Mouse (Mus musculus) adrenal gland, adult 18-20 months (tissue): ENCODE data around the gene Dusp10. TPM values are rescaled to one million over a fixed set of nuclear protein-coding genes. Genes with fewer than 3 reads are reported as not detected.

Experiments
- DNase-seq, 2 experiments: peaks; one replicate each; pipeline ENCODE4 v3.0.0; 2021 to 2022; ENCODE audit warnings: low spot score in 2 of 2
- long read RNA-seq, 2 experiments: library from polyadenylated mRNA; stranded (forward); transcript quantifications; one replicate each; pipeline ENCODE4 v2.0.0; 2021
- total RNA-seq, 2 experiments: library from RNA; stranded (reverse); gene quantifications; 1 replicate in 1 of 2; 2 replicates in 1 of 2; pipeline ENCODE4 v1.2.3; 2021

Gene Dusp10
- total RNA-seq, result 10 to 100 TPM; 10.7 to 38.7 TPM
- long read RNA-seq, experiment 1, transcript Dusp10-201 (4 exons, 2,792 nt), result major isoform, 23 of 28 reads
- long read RNA-seq, experiment 1, partial matches to known transcripts, result 3 of 28 reads
- long read RNA-seq, experiment 1, other reads (novel, unspliced or antisense), result 2 of 28 reads
- long read RNA-seq, experiment 2, transcript Dusp10-201 (4 exons, 2,792 nt), result major isoform, 10 of 22 reads
- long read RNA-seq, experiment 2, partial matches to known transcripts, result 9 of 22 reads
- long read RNA-seq, experiment 2, other reads (novel, unspliced or antisense), result 3 of 22 reads

DNA sequence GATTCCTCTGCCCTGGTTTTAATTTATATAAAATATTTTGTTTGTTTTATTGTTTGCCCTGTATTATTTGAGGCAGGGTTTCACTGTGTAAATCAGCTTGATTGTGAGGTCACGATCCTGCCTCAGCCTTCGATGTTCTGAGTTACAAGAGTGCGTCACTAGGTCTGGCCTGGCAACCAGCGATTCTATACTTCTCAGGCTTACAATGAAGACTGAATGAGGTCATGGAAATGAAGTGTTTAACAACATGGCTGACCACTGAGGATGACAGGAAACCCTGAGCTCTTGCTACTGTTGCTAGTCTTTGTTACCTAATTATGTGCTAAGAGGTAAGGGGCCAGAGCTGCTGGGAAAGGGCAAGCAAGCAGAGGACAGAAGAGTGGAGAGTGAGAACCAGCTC, at the start of gene Dusp10:
Gene Dusp10, plus strand, starts transcription at position 197 of the 400 bp plus-strand sequence.
- no peak for DNase-seq

DNA sequence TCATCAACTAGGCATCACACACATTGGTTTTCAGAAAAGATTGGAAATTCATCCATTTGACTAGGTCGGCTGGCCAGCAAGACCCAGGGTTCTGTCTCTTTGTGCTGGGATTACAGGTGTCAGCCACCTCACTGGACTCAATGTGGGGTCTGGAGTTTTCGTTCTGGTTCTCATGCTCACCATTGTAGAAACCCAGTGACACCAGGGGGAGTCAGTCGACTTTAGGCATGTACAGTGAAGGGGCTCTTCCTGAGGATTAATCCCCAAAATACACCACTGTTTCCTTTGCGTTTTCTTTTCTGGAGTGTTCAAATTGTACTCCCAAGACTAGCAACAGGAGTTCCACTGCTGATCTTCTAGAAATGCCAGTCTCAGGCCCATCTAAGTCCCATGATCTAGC, 47.8 kb upstream of the Dusp10 start:
- DNase-seq, result no peak

DNA sequence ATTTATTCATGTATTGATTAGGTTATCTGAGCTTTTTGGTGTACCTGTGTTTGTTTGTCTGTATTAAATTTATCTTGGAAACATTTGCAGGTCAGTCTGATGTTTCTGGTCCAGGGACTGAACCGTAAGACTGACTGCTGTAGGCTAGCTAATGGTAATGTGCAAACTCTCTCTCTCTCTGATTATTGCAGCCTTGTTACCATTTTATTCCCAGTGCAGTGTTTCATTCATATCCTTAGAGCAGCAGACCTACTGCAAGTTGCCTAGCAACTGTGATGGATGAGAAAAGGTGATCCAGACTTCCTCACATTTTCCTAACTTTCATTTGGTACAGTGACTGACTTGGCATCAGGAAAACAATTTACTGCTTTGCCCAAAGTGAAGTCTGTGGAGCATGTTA, 43.8 kb upstream of the Dusp10 start:
- no peak for DNase-seq

DNA sequence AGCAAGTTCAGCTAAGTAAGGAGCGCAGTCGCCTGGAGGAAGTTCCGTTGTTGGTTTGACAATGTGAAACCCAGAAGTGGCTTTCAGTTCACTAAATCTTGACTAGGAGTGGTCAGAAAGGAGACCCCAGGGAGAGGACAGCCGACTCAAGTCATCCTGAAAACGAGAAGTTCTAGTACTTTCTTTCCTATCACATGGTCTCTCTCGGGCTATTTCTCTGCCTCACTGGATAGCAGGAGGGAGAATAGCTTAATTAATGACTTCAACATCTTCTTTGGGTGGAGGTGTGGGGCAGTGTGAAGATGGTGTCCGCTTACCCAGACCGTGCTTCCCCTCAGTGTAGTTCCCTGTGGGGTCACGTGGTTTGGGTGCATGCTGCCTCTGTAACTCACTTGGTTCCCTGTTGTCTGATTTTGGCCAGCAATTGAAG, 33.3 kb upstream of the Dusp10 start:
- no peak for DNase-seq

DNA sequence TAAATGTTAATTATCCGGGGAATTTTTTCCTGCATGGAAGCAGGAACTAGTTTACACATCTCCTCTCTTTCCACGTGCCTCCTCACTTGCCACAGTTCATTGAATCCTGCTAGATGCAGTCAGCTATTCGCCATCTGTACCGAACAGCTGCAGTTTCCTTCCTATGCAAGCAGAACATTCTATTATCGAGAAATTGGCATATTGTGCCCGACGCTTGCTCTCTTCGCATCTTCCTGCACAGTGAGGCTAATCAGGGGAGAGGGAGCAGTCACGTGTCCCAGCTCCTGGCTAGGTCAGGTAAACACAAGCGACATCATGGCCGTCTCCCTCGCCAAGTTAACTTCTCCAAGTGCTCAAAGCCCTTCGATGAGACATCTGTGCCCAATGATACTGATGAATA, 31.0 kb upstream of the Dusp10 start:
- DNase-seq, result no peak

DNA sequence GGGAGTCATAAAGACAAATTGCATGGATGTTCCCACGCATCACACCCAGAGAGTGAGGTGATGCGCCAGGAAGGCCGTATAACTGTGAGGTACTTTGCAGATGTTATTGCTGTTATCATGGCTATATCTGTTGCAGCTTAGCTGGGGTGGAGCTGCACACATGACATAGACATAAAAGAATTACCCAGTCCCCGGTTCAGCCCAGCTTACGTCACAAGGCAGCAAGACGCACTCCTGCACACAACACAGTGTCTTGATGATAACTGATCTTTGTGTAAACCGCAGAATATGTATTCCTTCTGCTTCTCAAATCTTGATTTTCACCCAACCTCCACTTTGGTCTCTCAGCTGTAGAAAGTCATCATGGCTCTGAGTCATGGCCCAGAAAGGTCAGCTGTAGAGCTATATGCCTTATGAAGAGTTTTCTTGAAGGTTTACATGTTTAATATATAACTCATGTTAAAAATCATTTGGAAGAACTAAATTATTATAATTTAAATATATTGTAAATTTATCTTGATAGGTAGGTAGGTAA, 25.3 kb upstream of the Dusp10 start:
- DNase-seq, result no peak

DNA sequence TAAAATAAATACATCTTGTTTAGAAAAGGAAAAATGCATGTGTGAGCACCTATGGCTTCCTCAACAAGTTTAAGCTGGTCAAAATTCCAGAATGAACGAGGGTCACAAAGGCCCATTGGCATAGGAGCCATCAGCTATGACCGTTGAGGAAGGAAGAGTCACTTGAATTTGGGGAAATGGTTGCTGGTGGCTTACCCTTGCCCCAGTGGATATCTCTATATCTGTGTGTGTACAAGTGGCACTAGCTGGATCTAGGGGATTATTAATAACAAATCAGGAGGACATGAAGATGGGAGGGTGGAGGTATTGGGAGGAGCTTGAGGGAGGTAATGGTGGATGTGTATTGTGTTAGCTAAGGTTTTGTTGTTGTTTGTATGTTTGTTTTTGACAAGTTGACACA, 21.2 kb upstream of the Dusp10 start:
- no peak for DNase-seq

DNA sequence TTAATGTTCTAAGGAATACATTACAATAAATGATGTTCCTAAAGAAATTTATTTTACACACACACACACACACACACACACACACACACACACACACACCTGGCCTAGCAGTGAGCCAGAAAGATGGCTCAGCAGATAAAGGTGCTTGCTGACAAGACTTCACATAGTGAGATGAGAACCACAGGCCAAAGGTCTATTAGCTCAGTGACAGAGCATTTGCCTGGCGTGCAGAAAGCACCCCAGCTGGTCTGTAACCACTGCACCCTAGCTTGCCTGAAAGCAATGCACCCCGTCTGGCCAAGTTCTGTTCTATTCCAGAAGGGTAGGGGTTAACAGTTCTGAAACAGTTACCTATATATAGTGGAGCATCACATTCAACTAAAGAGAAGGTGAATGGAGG, 15.9 kb upstream of the Dusp10 start:
- no peak for DNase-seq

DNA sequence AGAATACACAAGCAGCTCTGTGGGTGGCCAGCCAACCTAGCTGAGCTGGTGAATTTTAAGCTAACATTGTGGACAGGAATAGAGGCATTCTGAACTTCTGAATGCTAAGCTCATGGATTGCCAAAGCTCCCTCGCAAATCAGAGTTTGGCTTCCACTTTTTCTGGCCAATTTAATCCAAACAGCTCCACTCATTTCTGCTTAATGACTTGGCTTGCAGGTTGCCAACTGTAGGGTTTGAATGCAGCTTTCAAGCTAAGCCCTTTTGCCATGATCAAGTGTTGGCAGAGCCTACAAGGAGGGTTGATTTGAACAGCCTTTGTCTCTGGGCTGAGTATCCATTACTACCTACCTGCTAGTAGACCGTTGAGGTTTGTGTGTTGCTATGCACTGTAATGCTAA, 10.6 kb upstream of the Dusp10 start:
- no peak for DNase-seq

DNA sequence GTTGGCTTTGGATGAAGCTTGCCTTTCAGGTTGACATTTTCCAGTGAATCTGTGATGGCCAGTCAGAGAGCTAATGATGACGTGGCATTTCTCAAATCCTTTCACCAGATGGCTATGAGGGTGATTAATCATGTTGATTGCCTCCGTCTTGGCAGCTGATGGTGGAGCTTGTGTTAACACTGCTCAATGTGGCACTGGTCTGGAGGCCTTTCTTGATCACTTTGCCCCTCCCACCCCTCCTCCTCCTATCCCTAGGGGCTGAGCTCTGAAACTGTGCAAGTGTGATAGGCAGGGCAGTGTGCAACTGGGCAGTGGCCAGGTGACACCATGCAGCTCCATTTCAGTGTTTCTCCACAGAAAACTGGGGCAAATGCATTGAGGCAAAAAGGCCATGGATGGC, 8.8 kb upstream of the Dusp10 start:
- DNase-seq, result peak in 1 of 2 experiments; percentile 25

DNA sequence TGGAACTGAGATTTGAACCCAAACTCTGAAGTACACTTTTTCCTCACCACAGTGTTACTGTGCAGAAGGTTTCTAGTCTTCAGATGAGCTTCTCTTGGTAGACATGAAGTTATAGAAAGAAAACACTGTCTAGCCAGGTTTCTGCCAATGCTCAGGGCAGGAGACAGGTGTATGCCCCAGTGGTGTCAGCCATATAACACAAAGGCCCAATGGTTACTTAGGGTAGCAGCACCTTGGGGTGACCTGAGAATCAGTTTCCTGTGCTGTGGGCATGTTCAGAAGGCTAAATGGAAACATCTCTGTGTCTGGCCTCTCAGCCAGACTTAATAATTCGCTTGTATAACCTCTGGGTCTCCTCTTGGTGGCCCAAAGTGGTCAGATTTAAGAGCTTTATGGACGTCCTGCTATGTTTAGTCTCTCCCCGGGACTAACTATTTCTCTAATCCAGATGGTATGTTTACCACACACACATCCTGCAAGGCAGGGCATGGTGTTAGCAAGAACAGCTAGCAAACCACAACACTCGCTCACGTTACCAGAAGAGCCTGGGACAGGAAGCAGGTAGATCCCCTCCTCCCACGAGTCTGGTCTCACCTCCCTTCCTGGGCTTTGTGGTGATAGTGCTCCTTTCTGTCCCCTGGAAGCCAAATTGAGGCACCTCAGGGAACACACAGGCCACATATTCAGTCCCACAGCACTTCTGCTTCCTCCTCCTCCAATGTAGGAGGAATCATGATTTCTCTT, 7.6 kb upstream of the Dusp10 start:
- DNase-seq, result no peak

DNA sequence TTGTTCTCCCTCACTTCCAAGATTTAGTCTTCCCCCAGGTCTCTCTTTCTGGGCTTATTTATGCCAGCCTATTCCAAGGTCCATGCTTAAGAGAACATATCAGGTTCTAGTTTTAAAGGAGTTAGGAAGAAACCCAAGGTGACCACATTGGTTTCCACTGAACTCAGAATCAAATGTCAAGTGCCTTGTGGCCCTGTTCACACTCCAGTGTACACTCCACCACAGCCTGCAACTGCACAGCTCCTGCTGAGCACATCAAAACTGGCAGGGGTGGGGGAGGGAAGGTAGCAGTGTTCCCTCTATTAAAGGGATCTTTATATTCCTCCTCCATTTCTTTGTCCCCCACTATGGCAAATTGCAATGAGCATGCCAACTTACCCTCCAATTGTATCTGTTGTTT, 7.0 kb upstream of the Dusp10 start:
- no peak for DNase-seq

DNA sequence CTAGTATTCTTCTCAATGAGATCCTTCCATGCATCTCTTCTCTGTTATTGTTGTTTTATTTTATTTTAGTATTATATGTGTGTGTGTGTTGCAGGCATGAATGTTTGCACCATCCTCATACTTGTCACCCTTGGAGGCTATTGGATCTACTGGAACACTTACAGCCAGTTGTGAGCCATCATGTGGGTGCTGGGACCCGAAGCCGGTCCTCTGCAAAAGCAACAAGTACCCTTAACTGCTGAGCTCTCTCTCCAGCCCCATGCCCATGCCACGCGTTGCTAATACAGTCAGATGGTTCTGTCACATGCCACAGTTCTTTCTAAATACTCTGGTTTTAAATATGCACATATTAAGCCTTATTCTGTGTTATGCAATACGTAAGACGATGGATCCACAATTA, 1.8 kb upstream of the Dusp10 start:
- DNase-seq, result no peak

DNA sequence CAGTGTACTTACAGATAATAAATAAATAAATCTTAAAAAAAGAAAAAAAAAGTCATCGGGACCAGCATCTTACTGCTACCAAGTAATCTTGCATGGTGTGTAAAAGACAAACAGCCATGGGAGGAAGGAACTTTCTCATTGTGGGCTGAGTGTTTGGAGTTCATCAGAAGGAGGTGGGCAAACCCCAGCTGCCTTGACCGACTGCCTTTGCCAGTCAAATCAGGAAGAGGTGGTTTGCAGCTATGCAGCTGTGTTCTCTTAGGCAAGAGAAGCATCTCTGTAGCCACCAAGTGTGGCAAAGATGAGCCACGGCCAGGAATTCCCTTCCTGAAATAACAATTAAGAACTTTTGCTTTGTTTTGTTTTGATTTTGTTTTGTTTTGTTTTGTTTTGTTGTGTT, 989 bp downstream of the Dusp10 start:
- no peak for DNase-seq

DNA sequence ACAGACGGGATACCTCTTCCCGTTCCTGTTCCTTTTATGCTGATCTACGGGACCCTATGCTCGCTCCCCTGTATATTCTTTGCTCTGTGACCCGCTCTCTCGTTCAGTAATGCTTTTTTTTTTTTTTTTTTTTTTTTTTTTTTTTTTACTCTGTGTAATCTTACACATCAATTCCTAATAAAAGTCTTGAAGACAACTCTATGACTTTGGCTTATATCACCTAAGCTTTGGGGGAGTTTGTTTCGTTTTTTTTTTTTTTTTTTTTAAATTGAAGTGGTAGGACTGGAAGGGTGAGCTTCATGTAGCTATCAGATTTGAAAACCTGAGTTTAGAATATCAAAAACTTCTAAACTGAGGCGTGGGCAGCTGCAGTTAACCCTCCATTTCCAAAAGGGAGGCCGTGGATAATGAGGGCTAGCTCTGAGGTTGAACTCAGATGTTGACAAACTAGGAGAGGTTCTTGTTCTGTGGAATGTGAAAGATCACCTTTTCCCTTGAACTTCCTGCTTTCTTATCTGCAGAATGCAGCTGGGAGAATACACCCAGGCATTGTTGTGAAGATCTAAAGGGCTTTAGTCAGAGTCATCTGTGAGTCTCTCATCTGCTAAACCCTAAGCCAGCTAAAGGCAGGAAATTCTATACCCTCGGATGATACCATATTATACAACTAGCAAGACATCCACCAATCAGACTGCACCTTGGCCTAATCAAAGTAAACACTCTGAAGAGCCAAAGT, 3.1 kb downstream of the Dusp10 start:
- DNase-seq, result no peak

DNA sequence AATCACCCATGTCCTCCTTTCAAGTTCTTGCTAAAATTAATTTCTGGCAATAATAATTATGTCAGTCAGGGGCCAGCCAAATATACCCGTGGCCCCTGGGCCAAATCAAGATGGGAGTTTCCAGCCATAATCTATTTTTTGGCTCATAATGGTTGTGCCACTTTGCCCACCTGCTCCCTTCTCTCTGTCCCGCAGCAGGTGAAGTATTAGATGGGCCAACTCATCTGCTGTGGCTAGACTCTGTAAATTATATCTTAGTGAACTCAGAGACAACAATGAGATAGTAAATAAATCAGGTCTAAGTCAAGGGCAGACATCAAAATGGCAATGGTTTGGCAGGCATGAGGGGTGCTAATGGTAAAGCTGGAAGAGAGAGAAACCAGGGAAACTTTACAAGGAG, 4.5 kb downstream of the Dusp10 start:
- DNase-seq, result no peak

DNA sequence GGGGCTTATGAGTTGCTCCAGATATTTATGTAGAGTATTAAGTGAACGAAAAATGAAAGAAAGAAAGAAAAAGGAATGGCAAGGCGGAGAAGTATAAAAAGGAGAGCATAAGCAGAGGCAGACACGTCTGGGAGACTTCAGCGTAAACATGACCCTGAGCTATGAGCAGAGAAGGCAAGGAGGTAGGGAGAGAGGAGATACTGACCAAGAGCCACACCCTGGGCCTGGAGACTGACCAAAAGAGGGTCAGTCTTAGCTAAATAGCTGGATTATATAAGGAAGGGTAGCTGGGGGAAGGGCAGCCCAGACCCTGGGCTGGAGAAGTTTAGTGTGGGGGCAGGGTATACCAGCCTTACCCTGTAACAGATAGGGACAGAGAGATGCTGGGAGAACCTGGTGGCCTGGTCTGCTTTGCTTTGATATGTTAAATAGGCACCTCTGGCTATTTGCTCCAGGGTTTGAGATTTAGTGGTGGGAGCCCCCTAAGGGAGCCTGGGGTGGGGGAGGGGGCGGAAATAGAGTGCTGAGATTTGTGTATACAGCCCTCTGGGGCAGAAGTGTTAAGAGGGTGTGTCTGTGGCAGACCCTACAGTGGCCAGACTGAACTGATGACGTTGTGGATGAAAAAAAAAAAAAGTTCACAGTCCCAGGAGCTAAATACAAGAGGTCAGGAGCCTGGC, 6.1 kb downstream of the Dusp10 start:
- no peak for DNase-seq

DNA sequence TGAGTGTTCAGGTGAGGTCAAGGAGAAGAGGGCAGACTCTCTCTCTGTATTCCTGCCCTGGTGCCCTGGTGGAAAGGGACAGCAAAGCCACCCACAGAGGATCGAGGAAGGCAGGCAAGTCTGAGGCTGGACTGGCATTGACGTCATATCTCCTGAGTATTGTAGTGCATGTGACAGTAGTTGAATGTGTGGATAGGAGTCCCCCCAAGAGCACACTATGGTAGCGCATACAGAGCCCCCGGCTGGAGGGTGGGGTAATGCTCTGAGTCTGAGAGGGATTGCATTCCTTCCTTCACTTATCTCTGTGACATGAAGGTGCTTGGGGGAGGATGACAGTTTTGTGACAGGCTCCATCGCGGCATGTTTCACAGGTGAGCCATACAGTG, 6.6 kb downstream of the Dusp10 start:
- no peak for DNase-seq

DNA sequence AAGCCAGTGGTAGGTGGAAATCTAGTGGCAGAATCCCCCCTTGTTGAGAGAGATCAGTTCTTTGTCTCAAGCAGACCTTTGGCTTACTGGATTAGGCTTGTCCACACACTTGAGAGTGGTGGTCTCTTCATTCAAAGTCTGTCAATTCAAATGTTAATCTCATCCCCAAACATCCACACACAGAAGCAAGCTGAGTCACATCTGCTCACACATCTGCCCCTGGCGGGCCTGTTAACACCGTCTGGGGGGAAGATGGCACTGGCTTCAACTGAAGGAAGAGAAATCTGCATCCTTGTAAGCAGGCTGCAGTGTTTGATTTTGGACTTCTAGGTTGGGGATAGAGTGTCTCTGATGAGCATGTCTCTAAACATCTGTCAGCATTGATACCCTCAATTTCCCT, 10.9 kb downstream of the Dusp10 start:
- DNase-seq, result no peak

DNA sequence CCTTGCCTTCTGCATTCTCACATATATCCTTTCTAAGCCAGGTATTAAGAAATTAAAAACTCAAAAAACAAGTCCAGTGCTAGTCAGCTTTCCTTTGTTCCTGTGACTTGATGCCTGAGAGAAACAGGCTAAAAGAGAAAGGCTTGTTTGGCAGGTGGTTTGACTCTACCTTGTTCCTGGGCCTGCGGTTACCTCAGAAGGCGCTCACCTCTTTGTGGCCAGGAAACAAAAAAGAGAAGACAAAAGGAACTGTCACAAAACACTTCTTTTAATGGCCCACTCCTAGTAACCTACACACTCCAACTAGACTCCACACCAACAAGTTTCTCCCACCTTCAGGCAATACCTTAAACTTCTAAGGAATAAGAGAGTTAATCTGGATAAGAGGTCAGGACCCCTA, 11.5 kb downstream of the Dusp10 start:
- DNase-seq, result no peak

DNA sequence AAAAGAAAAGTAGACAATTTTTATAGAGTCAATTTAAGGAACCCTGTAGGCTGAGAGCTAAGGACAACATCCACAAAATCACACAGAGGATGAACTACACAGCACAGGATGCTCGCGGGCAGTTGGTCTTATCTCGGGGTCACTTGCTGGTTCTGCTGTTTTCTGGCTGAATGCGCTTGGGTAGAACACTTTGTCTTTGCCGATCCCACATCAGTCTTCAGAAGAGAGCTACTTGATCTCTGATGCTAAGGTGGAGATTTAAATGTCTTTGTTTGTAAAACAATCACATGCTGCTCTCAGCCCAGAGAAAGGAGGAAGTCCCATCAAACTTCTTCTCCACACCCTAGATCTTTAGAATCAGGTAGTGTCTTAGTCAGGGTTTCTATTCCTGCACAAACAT, 12.0 kb downstream of the Dusp10 start:
- DNase-seq, result no peak
